Mouse (Mus musculus): ENCODE measurements around the gene Klhl21.
A peak's percentile ranks its signal among the peaks of the same experiment; 100 is the strongest.

Klhl21 gene

DNA sequence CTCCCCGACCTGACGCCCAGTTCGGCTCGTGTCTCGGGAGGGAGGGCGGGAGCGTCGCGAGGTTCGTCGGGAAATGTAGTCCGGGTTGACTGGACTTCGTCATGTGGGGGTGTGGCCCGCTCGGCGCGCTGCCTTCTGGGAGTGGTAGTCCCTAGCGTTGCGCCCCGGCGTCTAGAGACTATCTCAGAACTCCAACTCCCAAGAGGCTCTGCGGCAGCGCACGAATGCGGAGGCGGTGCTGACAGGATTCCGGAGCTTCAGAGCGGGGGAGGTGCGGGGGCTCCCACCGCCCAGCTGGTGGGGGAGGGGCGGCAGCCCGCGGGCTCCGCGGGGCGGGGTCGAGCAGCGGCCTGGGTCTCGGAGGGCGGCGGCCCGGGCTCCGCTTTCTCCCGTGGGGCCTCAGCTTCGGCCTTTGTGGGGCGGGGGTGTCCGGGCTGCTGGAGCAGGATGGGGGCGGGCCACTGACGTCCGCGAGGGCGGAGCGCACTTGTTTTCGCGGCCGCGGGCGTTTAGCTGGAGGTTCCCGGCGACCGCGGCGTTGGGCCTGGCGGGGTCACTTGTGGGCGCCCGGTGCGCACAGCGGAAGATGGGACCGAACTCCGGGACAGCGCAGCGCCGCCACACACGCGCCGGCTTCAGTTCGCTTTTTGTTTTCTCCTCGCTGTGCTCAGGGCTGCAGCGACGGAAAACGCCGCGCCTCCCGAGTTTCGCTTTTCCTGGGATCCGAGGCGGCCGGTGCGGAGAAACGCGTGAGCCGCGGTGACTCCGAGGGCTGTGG lies 12.2 kb upstream of the Klhl21 start, which contains the start of gene Phf13:
Gene Phf13, minus strand, starts transcription at position 86 of the 778 bp plus-strand sequence.
- peak; percentile 98 to 99 for DNase-seq

DNA sequence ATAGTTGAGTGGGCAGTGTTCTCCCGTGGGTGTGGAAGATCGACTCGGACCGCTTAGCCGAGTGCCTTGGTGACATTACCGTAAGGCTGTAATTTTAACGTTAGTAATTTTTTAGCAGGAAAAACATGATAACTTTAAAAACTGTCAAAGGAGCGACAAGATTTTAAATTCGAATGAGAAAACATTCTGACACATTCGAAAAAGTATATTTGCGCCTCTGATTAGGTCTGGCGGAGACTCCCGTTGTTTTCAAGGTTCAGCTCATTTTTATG lies 11.7 kb upstream of the Klhl21 start:
- DNase-seq = no peak

DNA sequence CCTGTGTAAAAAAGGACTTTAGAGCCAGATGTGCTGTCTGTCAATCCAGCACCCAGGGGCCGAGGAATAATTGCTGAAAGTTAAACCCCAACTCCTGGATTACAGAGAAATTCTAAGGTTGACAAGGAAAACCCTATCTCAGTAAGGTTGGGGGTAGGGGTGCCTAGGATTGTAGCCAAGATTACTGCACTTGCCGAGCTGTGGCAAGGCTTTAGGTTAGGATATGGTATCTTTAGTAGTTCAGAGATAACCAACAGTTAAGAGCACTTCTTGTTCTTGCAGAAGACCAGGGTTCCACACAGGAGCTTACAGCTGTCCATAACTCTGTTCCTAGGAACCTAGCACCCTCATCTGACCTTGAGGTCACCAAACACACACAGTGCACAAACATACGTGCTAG lies 10.9 kb upstream of the Klhl21 start:
- DNase-seq = no peak

DNA sequence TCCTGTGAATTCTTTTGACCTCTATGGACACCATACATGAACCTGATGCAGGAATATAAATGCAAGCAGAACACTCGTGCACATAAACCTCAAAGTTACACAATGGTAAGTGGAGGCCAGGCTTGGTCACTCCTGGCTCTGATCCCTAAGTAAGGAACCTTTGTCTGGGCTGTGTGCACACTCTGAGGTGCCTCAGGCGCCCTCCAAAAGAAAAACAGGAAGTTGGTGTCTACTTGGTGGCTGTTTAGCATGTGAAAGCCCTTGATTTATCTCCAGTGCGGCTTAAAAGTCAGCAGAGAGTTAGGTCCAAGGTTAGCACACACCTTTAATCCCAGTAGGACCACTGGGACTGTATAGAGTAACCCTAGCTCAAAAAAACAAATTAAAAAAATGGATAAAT lies 9.1 kb upstream of the Klhl21 start:
- DNase-seq = no peak

DNA sequence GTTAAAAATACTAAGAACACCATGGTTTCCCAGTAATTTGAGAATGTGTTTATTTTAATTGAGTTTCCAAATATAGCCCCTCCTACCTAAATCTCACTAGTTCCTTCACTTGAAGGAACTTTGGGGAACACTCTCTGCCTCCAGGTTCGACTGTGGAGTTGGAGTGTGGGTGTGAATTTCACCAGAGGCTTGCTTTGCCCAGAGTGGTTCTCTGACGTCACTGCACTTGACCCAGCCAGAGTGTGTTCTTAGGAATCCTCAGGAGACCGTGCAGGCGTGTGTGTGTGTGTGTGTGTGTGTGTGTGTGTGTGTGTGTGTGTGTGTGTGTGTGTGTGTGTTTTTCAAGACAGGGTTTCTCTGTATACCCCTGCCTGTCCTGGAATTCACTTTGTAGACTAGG lies 7.7 kb upstream of the Klhl21 start:
- no peak for DNase-seq

DNA sequence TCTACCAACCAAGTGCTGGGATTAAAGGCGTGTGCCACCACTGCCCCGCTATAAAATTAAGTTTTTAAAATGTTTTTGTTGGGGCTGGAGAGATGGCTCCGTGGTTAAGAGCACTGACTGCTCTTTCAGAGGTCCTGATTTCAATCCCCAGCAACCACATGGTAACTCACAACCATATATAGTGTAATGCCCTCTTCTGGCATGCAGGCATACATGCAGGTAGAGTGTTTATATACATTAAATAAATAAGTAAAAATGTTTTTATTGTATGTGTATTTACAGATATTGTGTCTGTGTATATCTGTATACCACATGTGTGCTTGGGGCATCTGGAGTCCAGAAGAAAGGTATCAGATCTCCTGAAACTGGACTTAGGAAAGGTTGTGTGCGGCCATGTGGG lies 7.3 kb upstream of the Klhl21 start:
- no peak for DNase-seq

DNA sequence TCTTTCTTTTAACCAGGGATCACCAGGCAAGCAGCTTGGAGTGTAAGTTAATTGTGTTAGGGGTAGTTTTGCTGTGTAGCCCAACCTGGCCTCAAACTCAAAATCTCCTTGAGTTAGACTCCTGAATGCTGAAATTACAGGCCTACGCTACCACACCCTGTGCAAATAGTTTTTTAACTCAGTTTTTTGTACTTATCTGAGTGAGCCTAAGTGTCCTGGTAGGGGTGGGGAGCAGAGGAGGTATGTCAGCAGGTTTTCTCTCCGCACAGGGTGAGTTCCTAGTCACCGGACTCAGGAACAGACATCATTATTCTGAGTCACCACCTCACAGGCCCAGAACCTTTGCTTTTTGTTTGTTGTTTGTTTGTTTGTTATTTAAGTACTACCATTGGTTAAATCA lies 6.5 kb upstream of the Klhl21 start:
- DNase-seq = no peak

DNA sequence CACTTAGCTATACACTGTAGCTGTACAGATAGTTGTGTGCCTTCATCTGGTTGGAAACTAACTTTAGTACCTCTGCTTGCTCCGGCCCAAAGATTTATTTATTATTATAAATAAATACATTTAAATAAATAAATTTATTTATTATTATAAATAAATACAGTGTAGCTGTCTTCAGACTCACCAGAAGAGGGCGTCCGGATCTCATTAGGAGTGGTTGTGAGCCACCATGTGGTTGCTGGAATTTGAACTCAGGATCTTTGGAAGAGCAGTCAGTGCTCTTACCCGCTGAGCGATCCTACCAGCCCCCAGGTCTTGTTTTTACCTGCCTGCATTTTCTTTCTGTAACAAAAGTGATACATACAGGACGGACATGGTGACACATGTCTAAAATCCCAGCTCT lies 2.5 kb upstream of the Klhl21 start:
- DNase-seq = no peak

DNA sequence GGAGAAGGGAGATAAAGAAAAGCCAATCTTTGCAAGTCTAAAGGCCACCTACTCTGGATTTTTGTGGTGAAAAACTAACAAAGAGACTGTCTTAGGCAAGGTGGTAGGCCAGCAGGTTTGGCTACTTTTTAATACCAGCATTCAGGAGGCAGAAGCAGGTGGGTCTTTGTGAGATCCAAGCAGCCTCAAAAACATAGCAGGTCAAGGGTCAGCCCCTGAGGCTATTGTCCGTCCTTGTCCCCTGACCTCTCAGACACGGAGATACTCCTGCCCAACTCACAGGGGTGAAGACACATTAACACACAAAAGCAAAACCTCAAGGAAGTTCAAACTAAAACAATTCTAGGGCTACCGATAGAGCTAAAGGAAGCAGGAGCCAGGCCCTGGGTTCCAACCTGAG lies 1.8 kb upstream of the Klhl21 start:
- no peak for DNase-seq

DNA sequence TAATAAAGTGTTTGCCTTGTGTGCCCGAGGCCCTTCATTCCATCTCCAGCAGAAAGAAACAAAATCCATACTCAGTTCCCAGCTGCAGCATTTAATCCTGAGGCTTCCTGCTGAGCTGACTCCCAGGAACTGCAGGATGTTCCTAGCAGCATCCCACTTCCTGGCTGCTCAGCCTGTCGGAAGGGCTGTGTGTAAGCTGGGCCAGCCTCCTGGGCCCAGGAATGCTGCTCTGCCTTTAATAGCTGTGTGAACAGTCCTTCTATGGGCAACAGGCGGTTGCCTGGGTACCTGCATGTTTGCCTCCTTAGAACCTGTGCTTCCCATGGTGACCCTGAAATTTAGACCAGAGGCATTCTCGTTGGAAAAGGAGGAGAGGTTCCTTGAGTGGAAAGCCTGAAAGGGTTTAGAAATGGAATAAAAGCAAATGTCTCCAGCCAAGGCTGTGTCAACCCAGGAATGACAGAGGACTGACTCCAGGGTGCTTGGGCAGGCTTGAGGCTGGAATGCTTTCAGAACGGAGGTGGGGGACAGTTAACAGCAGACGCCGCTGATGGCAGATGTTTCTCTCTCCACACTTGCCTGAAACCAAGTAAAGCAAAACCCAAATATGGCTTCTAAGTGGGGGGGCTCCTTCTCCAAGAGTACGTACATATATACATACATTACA lies 989 bp upstream of the Klhl21 start:
- no peak for DNase-seq

DNA sequence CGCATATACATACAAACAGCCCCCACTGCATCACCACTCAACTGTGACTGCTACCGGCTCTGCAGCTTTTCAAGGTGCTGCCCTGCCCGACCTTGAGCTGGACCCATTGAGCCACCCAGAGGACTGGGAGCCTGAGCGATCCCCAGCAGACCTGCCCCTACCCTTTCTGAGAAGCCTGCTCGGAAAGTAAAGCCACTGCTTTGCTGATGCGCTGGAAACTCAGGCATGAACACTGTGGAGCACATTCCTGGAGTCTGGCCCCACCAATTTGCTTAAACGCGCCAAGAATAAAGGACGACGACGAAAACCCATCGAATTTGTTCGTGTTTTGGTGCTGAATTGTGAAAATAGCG lies 479 bp upstream of the Klhl21 start:
- DNase-seq = no peak

DNA sequence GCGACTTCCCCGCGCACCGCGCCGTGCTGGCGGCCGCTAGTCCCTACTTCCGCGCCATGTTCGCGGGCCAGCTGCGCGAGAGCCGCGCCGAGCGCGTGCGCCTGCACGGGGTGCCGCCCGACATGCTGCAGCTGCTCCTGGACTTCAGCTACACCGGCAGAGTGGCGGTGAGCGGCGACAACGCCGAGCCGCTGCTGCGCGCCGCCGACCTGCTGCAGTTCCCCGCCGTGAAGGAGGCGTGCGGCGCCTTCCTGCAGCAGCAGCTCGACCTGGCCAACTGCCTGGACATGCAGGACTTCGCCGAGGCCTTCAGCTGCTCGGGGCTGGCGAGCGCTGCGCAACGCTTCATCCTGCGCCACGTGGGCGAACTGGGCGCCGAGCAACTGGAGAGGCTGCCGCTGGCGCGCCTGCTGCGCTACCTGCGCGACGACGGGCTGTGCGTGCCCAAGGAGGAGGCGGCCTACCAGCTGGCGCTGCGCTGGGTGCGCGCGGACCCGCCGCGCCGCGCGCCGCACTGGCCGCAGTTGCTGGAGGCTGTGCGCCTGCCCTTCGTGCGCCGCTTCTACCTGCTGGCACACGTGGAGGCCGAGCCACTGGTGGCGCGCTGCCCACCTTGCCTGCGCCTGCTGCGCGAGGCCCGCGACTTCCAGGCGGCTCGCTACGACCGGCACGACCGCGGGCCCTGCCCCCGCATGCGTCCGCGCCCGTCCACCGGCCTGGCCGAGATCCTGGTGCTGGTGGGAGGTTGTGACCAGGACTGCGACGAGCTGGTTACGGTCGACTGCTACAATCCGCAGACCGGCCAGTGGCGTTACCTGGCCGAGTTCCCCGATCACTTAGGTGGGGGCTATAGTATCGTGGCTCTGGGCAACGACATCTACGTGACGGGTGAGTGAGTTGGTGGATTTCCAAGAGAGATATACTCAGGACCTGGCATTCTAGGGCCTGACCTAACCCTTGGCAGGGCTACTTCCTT lies 761 bp downstream of the Klhl21 start:
- peak; percentile 70 to 71 for DNase-seq

DNA sequence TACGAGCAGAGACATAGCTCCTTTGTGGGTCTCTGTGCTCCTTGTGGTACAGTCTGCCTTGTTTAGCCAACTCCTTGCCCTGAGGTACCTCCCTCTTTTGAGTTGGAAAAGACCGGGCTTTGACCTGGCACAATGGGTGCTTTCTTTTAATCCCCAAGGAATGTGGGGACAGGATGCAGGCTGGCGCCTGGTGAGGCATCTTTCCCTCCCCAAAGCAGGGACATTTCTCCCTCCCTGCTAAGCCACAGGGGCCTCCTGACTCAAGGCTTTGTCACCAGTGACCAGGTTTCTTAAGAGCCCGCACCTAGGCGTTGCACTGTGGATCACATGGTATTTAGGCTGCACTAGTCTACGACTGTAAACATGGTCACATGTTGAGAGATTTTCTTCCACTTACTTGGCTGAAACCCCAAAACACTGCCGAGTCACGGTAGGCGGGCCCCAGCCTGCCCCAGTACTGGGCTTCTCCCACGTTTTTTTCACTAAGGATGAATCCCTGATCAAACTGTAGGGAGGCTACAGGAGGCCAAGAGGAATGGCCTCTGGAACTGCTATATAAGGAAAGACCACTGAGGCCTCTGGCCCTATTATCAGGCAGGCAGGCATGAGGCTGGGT lies 1.6 kb downstream of the Klhl21 start:
- no peak for DNase-seq

DNA sequence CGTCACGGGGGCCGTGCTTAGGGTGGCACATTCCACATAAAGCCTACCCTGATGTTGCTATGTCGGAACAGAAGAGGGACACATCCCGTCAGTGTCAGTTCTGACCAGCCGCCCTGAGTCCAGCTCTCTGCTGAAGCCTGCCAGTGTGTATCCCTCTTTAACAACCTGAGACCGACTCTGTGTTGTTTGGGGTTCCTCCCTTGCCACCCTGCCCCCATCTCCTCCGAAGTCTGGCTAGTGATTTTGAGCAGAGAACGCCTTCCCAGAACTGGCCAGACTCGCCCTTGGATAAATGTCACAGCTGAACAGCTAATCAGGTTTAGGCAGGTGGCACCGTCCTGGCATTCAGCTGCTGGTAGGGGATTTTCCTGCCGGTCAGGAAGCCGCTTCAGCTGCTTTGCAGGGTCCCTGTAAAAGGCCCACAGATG lies 2.1 kb downstream of the Klhl21 start:
- peak in 1 of 2 experiments; percentile 41 for DNase-seq

DNA sequence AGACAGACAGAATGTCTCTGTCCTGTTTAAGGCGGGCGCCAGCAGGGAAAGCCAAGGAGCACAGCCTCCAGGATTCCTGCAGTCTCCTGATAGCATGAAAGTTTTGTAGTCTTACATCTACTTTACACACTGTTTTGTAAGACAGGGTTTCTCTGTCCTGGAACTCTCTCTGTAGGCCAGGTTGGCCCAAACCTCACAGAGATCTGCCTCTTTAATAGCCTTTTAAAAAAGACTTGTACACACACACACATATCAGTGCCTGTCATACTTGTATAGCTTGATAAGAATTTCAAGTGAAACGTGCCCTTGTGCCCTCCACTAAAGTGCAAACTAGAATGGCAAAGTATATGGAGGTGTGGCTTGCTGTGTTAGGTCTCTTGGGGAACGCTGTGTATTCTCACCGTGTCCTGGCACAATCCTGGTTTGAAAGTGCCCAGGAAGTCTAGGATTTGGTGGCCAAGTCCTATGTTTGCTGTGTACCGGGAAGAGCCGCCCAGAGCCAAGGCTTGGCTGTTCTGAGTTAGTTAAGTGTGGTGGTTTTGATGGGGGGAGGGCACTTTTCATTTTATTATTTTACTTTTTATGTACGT lies 2.7 kb downstream of the Klhl21 start:
- no peak for DNase-seq

DNA sequence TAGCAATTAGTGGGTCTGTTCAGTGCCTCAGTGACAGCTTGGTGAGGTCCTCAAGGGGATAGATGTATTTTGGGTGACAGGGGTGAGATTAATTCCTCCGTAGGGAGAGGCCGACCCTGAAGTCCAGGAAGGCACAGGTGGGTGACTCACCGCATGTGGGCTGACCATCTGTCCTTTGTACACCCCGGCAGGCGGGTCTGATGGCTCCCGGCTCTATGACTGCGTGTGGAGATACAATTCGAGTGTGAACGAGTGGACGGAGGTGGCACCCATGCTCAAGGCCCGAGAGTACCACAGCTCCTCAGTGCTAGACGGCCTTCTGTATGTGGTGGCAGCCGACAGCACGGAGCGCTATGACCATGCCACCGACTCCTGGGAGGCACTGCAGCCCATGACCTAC lies 3.5 kb downstream of the Klhl21 start:
- no peak for DNase-seq

DNA sequence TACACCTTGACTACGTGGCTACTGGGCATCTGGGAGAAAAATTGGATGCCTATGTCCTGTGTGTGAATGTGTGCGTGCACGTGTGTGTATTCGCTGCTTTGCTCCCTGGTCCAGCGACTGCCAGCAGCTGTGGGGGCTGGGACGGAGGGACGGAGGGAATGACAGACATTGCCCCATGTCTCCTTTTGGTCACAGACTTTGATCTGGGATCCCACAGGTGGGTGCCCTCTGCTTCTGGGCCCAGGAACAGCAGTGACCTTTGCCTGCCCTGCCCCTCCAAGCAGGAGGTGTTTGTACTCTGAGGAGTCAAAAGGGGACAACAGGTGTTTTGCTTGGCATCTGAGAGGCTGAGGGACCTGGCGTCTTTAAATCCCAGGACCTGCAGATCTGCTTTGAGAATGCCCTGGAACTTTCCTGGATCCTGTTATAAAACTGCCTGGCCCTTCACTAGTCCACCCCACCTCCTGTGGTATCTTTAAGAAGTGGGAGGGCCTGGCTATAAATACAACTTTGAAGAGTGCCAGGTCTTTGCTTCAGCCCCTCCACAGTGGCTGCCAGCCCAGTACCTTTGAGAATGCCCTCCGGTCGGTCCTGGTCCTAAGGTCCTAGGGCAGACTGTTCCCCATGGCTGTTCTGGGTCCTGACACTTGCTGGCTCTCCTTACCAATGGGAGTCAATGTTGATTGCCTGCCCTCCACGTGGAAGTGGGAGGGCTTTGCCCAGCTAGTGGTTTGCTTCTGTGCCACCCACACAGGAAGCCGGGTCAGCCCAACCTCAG lies 4.6 kb downstream of the Klhl21 start:
- no peak for DNase-seq

DNA sequence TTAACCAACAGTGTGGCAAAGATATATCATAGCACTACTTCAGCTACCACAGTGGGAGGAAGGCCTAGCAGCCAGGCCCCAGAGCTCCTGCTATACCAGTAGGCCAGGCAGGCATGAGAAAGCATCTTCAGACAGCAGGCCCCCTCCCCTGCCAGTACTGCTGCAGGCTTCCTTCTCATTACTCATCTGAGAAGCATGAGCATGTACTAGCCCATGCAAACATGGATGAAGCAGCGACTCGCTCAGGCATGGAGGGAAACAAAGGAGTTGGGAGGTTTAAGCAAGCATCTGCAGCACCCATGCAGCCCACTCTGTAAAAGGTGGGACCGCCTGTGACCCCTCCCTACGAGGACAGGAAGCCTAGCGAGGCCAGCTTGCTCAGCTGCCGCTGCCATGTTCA lies 10.5 kb downstream of the Klhl21 start:
- no peak for DNase-seq

DNA sequence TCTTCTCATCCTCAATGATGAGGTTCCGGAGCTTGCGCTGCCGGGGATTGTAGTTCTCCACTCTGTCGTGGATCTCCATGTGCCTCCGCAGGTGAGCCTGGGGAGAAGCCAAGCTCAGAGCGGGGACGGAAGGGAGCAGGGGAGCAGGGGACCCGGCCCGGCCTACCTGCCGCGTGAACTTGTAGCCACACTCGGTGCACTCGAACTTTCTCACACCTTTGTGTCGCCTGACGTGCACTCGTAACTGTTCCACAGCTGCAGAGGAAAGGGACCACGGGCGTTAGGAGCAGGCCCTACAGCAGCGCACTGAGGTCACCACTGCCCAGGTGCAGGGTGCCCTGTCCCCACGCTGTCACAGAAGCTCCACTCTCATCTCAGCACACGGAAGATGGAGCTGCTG lies 11.4 kb downstream of the Klhl21 start:
- DNase-seq = no peak

DNA sequence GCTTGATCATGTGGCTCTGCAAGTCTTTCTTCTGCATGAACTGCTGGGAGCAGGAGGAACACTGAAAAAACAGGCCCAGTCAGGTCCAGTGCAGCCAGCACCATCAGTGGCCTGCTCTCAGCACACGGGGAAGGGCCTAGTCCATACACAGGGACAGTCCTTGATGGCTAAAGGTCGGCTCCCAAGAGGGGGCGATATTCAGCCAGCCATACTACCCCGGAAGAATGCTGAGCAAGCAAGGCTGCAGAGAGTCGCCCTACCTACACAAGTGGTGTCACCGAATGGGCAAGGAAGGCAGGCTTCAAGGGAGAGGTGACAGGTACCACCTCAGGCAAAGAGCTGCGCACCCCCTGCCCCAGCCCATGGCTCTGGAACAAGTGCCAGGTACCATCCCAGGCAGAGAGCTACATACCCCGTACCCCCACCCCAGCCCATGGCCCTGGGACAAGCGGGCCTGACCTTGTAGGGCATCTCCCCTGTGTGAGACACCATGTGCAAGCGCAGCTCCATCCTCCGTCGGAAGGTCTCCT lies 13.0 kb downstream of the Klhl21 start:
- no peak for DNase-seq

DNA sequence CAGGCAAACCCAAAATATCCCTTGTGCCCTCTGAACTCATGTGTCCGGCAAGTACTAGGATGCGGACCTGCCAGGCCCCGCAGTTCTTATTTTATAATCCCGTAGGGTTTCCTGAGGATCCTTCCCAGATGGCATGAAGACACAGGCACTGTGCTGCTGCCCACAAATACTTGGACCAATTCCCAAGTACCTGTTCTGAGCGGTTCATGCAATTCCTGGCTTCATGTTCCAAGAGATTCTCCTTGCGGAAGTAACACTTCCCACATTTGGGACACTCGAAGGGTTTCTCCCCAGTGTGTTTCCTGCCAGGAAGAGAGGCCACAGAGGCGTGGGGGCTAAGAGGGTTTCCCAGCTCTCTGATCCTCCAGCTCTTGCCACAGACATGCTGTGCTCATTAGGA lies 13.9 kb downstream of the Klhl21 start:
- peak in 1 of 2 experiments; percentile 39 for DNase-seq

DNA sequence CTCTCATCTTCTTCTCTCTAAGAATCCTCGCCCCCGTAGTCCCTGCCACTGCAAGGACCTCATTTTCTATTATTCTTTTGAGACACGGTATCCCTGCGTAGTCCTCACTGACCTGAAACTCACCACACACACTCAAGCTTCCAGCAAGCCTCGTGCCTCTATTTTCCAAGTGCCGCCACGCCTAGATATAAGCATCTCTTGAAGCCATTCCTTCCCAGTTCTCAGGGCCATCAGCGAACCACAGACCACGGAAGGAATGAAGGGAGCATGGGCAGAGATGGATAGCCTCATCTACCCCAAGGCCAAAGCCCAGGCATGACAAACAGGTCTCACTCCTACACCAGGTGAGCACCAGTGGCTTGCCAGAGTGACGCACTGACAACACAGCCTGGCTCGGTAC lies 15.9 kb downstream of the Klhl21 start:
- no peak for DNase-seq

Measured in cerebellum, postnatal 36 days (tissue).